Comparison of ENCODE assay signal across 9 mouse cellular contexts in the genomic region with DNA sequence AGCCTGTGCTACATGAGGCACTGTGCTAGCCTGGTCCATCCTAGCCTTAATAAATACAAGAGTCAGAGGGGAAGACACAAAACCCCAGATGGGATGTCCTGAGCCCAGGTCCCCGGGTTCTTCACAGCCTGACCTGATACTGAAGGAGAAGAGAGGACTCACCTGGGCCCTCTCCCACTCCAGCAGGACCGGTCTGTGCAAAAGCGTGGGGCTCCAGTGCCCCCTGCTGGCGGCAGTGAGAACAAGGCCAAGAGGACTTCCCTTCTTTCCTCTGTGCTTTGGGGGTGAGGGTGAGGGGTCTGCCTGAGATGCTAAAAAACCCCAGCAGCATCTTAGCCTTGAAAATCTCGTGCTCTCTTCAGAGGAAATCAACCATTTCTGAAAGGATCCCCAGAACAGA. TPM values are rescaled to one million over a fixed set of nuclear protein-coding genes. Genes with fewer than 3 reads are reported as not detected.
DNase-seq lines count a peak whose midpoint lies in the region; TF ChIP-seq lines count a peak whose summit lies in the region.
"Had no signal": no experiment of that assay in that cellular context is flagged by ENCODE, and none has a peak within 500 bp of the region (broad histone marks: within the 10 kb centered on the region; RNA-seq: fewer than 3 reads in every experiment).

No protein-coding gene starts in this region.

- TF ChIP-seq CTCF in kidney, adult 2 months (conservative IDR thresholded peaks at IDR 0.05; ENCODE audit: insufficient read depth, insufficient read length, low read depth, low read length): peak; percentile 72
- peak; percentile 76 for TF ChIP-seq CTCF in E14TG2a.4 (conservative IDR thresholded peaks at IDR 0.05; ENCODE audit: low read length)
- TF ChIP-seq CTCF in bone marrow, adult 2 months (IDR thresholded peaks at IDR 0.05; ENCODE audit: control insufficient read depth, insufficient read depth, low read length): peak; percentile 69

- H3K27me3 ChIP-seq in kidney, adult 2 months (replicated peaks; ENCODE audit: control insufficient read depth, insufficient read depth, low read length): no peaks in the 10 kb centered on the region
- no peaks in the 10 kb centered on the region for H3K27me3 ChIP-seq in E14TG2a.4 (ENCODE audit: insufficient read depth, low read length)
- H3K27me3 ChIP-seq: lung, embryonic 15.5 days had no signal

- no peak overlapping the region for H3K4me3 ChIP-seq in kidney, adult 2 months (ENCODE audit: insufficient read depth, low read depth, low read length)
- no peak overlapping the region for H3K4me3 ChIP-seq in E14TG2a.4 (replicated peaks; ENCODE audit: low read length)
- no peak overlapping the region for H3K4me3 ChIP-seq in bone marrow, adult 2 months (replicated peaks; ENCODE audit: control insufficient read depth, low read depth, low read length)
- H3K4me3 ChIP-seq: lung, embryonic 15.5 days had no signal

- no peak for TF ChIP-seq POLR2A in kidney, adult 2 months (IDR thresholded peaks at IDR 0.05; ENCODE audit: low read depth, low read length)
- TF ChIP-seq POLR2A in bone marrow, adult 2 months (IDR thresholded peaks at IDR 0.05; ENCODE audit: borderline replicate concordance, control insufficient read depth, low read depth, low read length): no peak

- intact Hi-C loops in heart, postnatal 14 days (cut with DNase I): loop anchor here (1.0 to 10.0 kb wide), 4 partner anchors 34 to 804 kb away; no protein-coding TSS in a partner anchor

- H3K36me3 ChIP-seq in kidney, adult 2 months (ENCODE audit: control insufficient read depth, insufficient read depth, low read length): no peaks in the 10 kb centered on the region
- H3K36me3 ChIP-seq in E14TG2a.4 (ENCODE audit: insufficient read depth, low read length): no peaks in the 10 kb centered on the region
- H3K36me3 ChIP-seq: lung, embryonic 15.5 days had no signal

- no peak overlapping the region for H3K27ac ChIP-seq in kidney, adult 2 months (ENCODE audit: insufficient read depth, low read depth, low read length)
- no peak overlapping the region for H3K27ac ChIP-seq in bone marrow, adult 2 months (ENCODE audit: control insufficient read depth, insufficient read depth, low read depth, low read length, poor library complexity)
- H3K27ac ChIP-seq: lung, embryonic 15.5 days had no signal

- no peaks in the 10 kb centered on the region for H3K9me3 ChIP-seq in E14TG2a.4 (ENCODE audit: low read length)
- H3K9me3 ChIP-seq: lung, embryonic 15.5 days had no signal

- H3K4me1 ChIP-seq in kidney, adult 2 months (ENCODE audit: control insufficient read depth, insufficient read depth, low read length): no peaks in the 10 kb centered on the region
- H3K4me1 ChIP-seq in E14TG2a.4 (replicated peaks; ENCODE audit: low read depth, low read length): peaks cover 32% of the 10 kb centered on the region
- H3K4me1 ChIP-seq in bone marrow, adult 2 months (ENCODE audit: control insufficient read depth, insufficient read depth, low read length): peaks cover 2% of the 10 kb centered on the region; the same call in 1 of the 2 replicates

- no peak for DNase-seq in kidney, adult 2 months
- DNase-seq in kidney, adult 11 months: no peak
- peak; percentile 45 to 59 for DNase-seq in heart, postnatal 14 days
- DNase-seq in neural tube, embryonic 10.5 days (ENCODE audit: extremely low spot score, low spot score): peak; percentile 63
- no peak for DNase-seq in layer of hippocampus, postnatal 14 days (ENCODE audit: low spot score in 2 of 2)
- DNase-seq in ovary, postnatal 36 days (ENCODE audit: low spot score): no peak

- WGBS in kidney, adult 2 months: 16% methylated on average over 5 of the region's 5 CpGs
- 16% methylated on average over 5 of the region's 5 CpGs for WGBS in bone marrow, adult 2 months

RNA-seq across cellular contexts. Expression of a gene that starts 13.2 kb away (rescaled TPM):
- polyA plus RNA-seq in kidney, adult 2 months (2012; rRNA removed): 42.0 and 56.2 TPM in 2 replicates
- polyA plus RNA-seq in bone marrow, adult 2 months (2011; ENCODE audit: insufficient read depth, insufficient read length, low replicate concordance, missing spikeins): 7.0 and 11.0 TPM in 2 replicates
- total RNA-seq in heart, postnatal 14 days (2021): 10 to 100 TPM; 62.5 TPM
- 10 to 100 TPM; 48.8 to 50.8 TPM for total RNA-seq in layer of hippocampus, postnatal 14 days (2021)

RNA-seq across cellular contexts. Expression of a gene that starts 21.3 kb away (rescaled TPM):
- polyA plus RNA-seq in kidney, adult 2 months (2012; rRNA removed): 18.7 and 20.9 TPM in 2 replicates
- polyA plus RNA-seq in bone marrow, adult 2 months (2011; ENCODE audit: insufficient read depth, insufficient read length, low replicate concordance, missing spikeins): 92.8 and 105 TPM in 2 replicates
- total RNA-seq in heart, postnatal 14 days (2021): 10 to 100 TPM; 19.6 to 27.0 TPM
- 10 to 100 TPM; 74.9 to 75.4 TPM for total RNA-seq in layer of hippocampus, postnatal 14 days (2021)

Comparison
In these comparisons a context has a peak if more than half of its experiments do, and no peak if none do; other contexts are left out.
1. DNase-seq: peak in heart, postnatal 14 days (2 of 2) and neural tube, embryonic 10.5 days (single experiment); none in kidney, adult 2 months (single experiment), kidney, adult 11 months (single experiment), layer of hippocampus, postnatal 14 days (0 of 2) and ovary, postnatal 36 days (single experiment).
2. Peak in every context shown above with its lines, with median percentiles within 50 percentile points of each other: CTCF ChIP-seq.